Mouse (Mus musculus) bone marrow macrophage, adult 2 months (primary cell): ENCODE data around the gene Dcun1d2. TPM values are rescaled to one million over a fixed set of nuclear protein-coding genes. Genes with fewer than 3 reads are reported as not detected.

Source experiments
- H3K27ac ChIP-seq: 2 replicates; pipeline ENCODE4 v1.5.1; 2012; ENCODE audit warnings: low read depth, low read length; ENCODE audit not compliant: insufficient read depth
- H3K4me1 ChIP-seq: 2 replicates; pipeline ENCODE4 v1.6.1; 2012; ENCODE audit warnings: low read length; ENCODE audit not compliant: control insufficient read depth, insufficient read depth
- H3K4me3 ChIP-seq: 2 replicates; pipeline ENCODE4 v1.5.1; 2012; ENCODE audit warnings: mild to moderate bottlenecking, low read length, moderate library complexity; ENCODE audit not compliant: insufficient read depth
- CTCF ChIP-seq: IDR thresholded peaks from 2 replicates; pipeline ENCODE4 v1.5.1; 2012; ENCODE audit warnings: low read depth, mild to moderate bottlenecking, low read length, moderate library complexity
- POLR2A ChIP-seq: IDR thresholded peaks from 2 replicates; pipeline ENCODE4 v1.6.1; 2012; ENCODE audit warnings: mild to moderate bottlenecking, low read depth, low read length, borderline replicate concordance
- polyA plus RNA-seq: library from polyadenylated mRNA; stranded (reverse); fragments of >200 nt; gene quantifications from 2 replicates; pipeline ENCODE4 v1.2.4, GENCODE M21; 2012; ENCODE audit not compliant: missing spikeins, insufficient read depth, insufficient read length

Gene Dcun1d2
- polyA plus RNA-seq, 1 experiment: 15.4 TPM

DNA sequence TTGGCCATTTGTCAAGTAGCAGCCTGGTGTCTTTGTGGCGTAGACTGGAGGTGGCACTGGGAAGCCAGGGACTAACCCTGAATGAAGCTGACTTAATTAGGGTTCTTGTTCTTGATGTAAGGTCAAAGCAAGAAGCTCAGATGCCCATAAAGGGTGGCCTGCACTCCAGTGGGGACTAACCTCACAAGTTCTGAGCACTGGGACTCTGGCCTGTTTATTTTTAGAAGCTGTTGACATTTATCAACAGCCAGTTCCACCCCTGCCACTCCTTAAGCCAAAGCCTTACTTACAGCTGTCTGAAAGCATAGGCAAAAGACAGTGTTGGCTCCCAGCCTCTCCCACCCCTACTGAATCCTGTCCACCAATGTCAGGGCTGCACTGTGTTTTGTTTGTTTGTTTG, 78.2 kb downstream of the Dcun1d2 start:
- no peak for TF ChIP-seq POLR2A
- no peak for TF ChIP-seq CTCF
- Histone ChIP-seq H3K4me1 (peaks cover 28% of the 10 kb centered on the region), H3K27ac (no peak overlapping the region), H3K4me3 (no peak overlapping the region)

DNA sequence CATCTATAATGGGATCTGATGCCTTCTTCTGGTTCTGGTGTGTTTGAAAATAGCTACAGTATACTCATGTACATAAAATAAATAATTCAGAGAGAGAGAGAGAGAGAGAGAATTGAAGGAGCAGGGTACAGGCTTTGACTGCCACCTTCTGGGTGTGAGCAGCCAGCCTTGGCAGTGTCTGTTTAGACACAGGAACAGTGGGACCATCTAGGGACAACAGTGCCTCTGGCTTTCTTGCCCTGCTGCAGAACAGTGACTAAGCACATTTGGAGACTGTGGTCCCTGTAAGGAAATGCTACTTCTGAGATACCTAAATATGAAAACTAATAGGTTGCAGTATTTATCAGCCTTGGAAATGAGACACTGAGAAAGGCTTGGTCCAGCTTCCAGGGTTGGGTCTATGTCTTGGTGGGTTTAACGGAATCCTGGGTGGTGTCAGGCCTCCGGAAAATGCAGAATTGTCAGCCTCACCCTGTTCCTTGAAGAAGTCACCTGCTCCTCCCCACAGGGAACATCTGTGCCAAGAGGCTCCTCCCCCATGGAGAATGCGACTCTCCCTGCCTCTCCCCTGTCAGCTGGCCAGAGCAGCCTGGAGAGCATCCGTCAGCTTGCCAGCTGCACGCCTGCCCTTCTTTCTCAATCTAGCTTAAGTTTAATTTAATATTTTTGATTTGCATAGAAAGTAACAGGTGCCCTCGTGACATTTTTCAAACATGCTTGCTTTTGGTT, 79.1 kb downstream of the Dcun1d2 start:
- Histone ChIP-seq H3K27ac (no peak overlapping the region), H3K4me1 (peaks cover 35% of the 10 kb centered on the region), H3K4me3 (no peak overlapping the region)
- no peak for TF ChIP-seq POLR2A
- TF ChIP-seq CTCF: no peak

DNA sequence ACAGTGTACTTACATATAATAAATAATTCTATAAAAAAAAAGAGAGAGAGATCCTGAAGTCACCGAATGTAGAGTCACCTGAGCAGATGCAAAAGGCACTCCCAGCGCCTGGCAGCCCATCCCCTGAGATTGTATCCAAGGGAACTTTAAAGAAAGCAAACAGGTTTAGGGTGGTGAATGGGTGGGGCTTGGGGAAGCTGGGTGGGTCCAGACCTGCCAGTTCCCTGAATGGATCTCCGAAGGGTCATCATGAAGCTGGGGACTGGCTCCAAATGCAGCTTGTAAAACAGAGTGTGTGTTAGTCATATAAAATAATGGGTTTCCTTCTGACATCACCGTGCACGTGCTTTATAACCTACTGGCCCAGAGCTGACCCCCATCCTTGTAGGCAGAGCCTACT, 81.6 kb downstream of the Dcun1d2 start:
- H3K4me3 ChIP-seq: no peak overlapping the region
- H3K27ac ChIP-seq: no peak overlapping the region
- TF ChIP-seq CTCF (no peak), POLR2A (no peak)
- H3K4me1 ChIP-seq: peaks cover 25% of the 10 kb centered on the region

Other genes starting within 250 kb of the Dcun1d2 start
- gene Proz, start 227.2 kb downstream of the Dcun1d2 start, polyA plus RNA-seq: not detected in 2 replicates
- gene Pcid2, start 182.7 kb downstream of the Dcun1d2 start, polyA plus RNA-seq: 15.8 and 16.4 TPM in 2 replicates
- gene Cul4a, start 182.5 kb downstream of the Dcun1d2 start, polyA plus RNA-seq: 33.3 and 44.0 TPM in 2 replicates
- 1,527 and 1,629 TPM in 2 replicates for gene Lamp1, start 129.0 kb downstream of the Dcun1d2 start, polyA plus RNA-seq
- 2.0 and 4.0 TPM in 2 replicates for gene Grtp1, start 87.5 kb downstream of the Dcun1d2 start, polyA plus RNA-seq
- gene Adprhl1, start 34.0 kb downstream of the Dcun1d2 start, polyA plus RNA-seq: not detected in 2 replicates
- gene Tmco3, start 59 bp upstream of the Dcun1d2 start, polyA plus RNA-seq: 36.8 and 41.8 TPM in 2 replicates
- 50.0 and 52.0 TPM in 2 replicates for gene Tfdp1, start 50.6 kb upstream of the Dcun1d2 start, polyA plus RNA-seq
- gene Atp4b, start 108.7 kb upstream of the Dcun1d2 start, polyA plus RNA-seq: not detected in 2 replicates
- not detected in 2 replicates for gene Grk1, start 117.0 kb upstream of the Dcun1d2 start, polyA plus RNA-seq
- not detected in 2 replicates for gene Tmem255b, start 147.1 kb upstream of the Dcun1d2 start, polyA plus RNA-seq
- gene Gas6, start 206.4 kb upstream of the Dcun1d2 start, polyA plus RNA-seq: 299 and 319 TPM in 2 replicates